Mouse (Mus musculus) hindbrain, postnatal 0 days (tissue): ENCODE measurements around the gene Msx2. TPM values are rescaled to one million over a fixed set of nuclear protein-coding genes. Genes with fewer than 3 reads are reported as not detected.

ENCODE experiments used
- ATAC-seq: fragments of 200-750 bp; cut with Nextera tagmentation; 2 replicates; pipeline ENCODE4 v1.8.0; 2017; ENCODE audit warnings: mild to moderate bottlenecking, moderate TSS enrichment, moderate library complexity
- DNase-seq: peaks from one replicate; pipeline ENCODE4 v3.0.0-alpha.2; 2015; ENCODE audit warnings: low spot score
- H3K27ac ChIP-seq: fragments of 300-500 bp; sonication (generic); 2 replicates; pipeline ENCODE4 v1.5.1; 2014; ENCODE audit warnings: mild to moderate bottlenecking
- H3K27me3 ChIP-seq: fragments of 300-500 bp; sonication (generic); 2 replicates; pipeline ENCODE4 v1.6.1; 2014; ENCODE audit warnings: low read length, mixed read lengths; ENCODE audit not compliant: insufficient read depth
- H3K36me3 ChIP-seq: fragments of 300-500 bp; sonication (generic); 2 replicates; pipeline ENCODE4 v1.6.1; 2014; ENCODE audit warnings: low read length, mixed read lengths; ENCODE audit not compliant: insufficient read depth
- H3K4me1 ChIP-seq: fragments of 300-500 bp; sonication (generic); 2 replicates; pipeline ENCODE4 v1.6.1; 2014; ENCODE audit warnings: antibody characterized with exemption, low read length, mixed read lengths; ENCODE audit not compliant: insufficient read depth
- H3K4me2 ChIP-seq: fragments of 300-500 bp; sonication (generic); 2 replicates; pipeline ENCODE4 v1.6.1; 2014; ENCODE audit warnings: low read depth, mild to moderate bottlenecking, low read length, moderate library complexity, mixed read lengths
- H3K4me3 ChIP-seq: fragments of 300-500 bp; sonication (generic); 2 replicates; pipeline ENCODE4 v1.5.1; 2014; ENCODE audit warnings: low read length
- H3K9ac ChIP-seq: fragments of 300-500 bp; sonication (generic); replicated peaks from 2 replicates; pipeline ENCODE4 v1.6.1; 2014; ENCODE audit warnings: mild to moderate bottlenecking, low read length, moderate library complexity, mixed read lengths
- H3K9me3 ChIP-seq: fragments of 300-500 bp; sonication (generic); 2 replicates; pipeline ENCODE4 v1.6.1; 2016; ENCODE audit warnings: low read length, mixed read lengths
- CTCF ChIP-seq: IDR thresholded peaks from 2 replicates; pipeline ENCODE4 v1.5.1; 2016; ENCODE audit warnings: antibody characterized with exemption, control low read depth, low read depth
- WGBS: fragments of 180-500 bp; shearing (Covaris S2); extraction: QIAGEN DNeasy Blood & Tissue Kit; methylation state at CpG from one replicate; pipeline ENCODE4 v1.1.7; 2014; 5-methylcytosine and 5-hydroxymethylcytosine counted together
- polyA plus RNA-seq: library from polyadenylated mRNA; unstranded; fragments of >200 nt; fragmentation: Nextera tagmentation; extraction: Ambion mirVana; gene quantifications from 2 replicates; pipeline ENCODE4 v1.2.1, GENCODE M21; 2015
- total RNA-seq: library from RNA; depleted of rRNA; stranded (reverse); fragments of >200 nt; gene quantifications from 2 replicates; pipeline ENCODE4 v1.2.3, GENCODE M21; 2014

Gene Msx2
- total and polyA plus RNA-seq, 2 experiments from 2014 or later: 3.1 to 5.1 TPM

GRCm38 (mm10) chr13:53443602-53444001 is 29.3 kb downstream of the Msx2 start:
- Histone ChIP-seq H3K4me3 (no peak overlapping the region), H3K27ac (no peak overlapping the region), H3K27me3 (no peaks in the 10 kb centered on the region), H3K4me2 (no peak overlapping the region), H3K9me3 (no peaks in the 10 kb centered on the region), H3K4me1 (peaks cover 3% of the 10 kb centered on the region; the same call in 1 of the 2 replicates), H3K9ac (no peak overlapping the region), H3K36me3 (no peaks in the 10 kb centered on the region)
- WGBS: 16% methylated on average over 3 of the region's 3 CpGs
- ATAC-seq: peak; percentile 84
- TF ChIP-seq CTCF: peak; percentile 63
- peak; percentile 79 for DNase-seq

GRCm38 (mm10) chr13:53442168-53442980 is 30.5 kb downstream of the Msx2 start:
- H3K4me1 ChIP-seq: peaks cover 3% of the 10 kb centered on the region; the same call in 1 of the 2 replicates
- H3K27ac ChIP-seq: no peak overlapping the region
- H3K9me3 ChIP-seq: no peaks in the 10 kb centered on the region
- peak; percentile 77 for ATAC-seq
- peak; percentile 80 for TF ChIP-seq CTCF
- no peak overlapping the region for H3K9ac ChIP-seq
- no peaks in the 10 kb centered on the region for H3K36me3 ChIP-seq
- peak overlapping the region; percentile 47 for H3K4me2 ChIP-seq
- peak; percentile 81 for DNase-seq
- 25% methylated on average over 25 of the region's 25 CpGs for WGBS
- no peak overlapping the region for H3K4me3 ChIP-seq
- no peaks in the 10 kb centered on the region for H3K27me3 ChIP-seq

GRCm38 (mm10) chr13:53441307-53442028 is 31.4 kb downstream of the Msx2 start:
- Histone ChIP-seq H3K4me3 (no peak overlapping the region), H3K36me3 (no peaks in the 10 kb centered on the region), H3K9me3 (no peaks in the 10 kb centered on the region), H3K4me1 (peaks cover 3% of the 10 kb centered on the region; the same call in 1 of the 2 replicates), H3K9ac (no peak overlapping the region), H3K27me3 (no peaks in the 10 kb centered on the region), H3K27ac (no peak overlapping the region), H3K4me2 (no peak overlapping the region)
- DNase-seq: no peak
- 65% methylated on average over 5 of the region's 5 CpGs for WGBS
- no peak for TF ChIP-seq CTCF
- no peak for ATAC-seq

GRCm38 (mm10) chr13:53439957-53440356 is 32.9 kb downstream of the Msx2 start:
- no peak overlapping the region for H3K4me3 ChIP-seq
- WGBS: 89% methylated on average over 3 of the region's 3 CpGs
- H3K4me2 ChIP-seq: no peak overlapping the region
- H3K27me3 ChIP-seq: no peaks in the 10 kb centered on the region
- DNase-seq: no peak
- H3K36me3 ChIP-seq: no peaks in the 10 kb centered on the region
- H3K9me3 ChIP-seq: no peaks in the 10 kb centered on the region
- no peak for TF ChIP-seq CTCF
- ATAC-seq: no peak
- peaks cover 3% of the 10 kb centered on the region; the same call in 1 of the 2 replicates for H3K4me1 ChIP-seq
- H3K27ac ChIP-seq: no peak overlapping the region
- no peak overlapping the region for H3K9ac ChIP-seq

GRCm38 (mm10) chr13:53426507-53426906 is 46.4 kb downstream of the Msx2 start:
- peak; percentile 93 for DNase-seq
- Histone ChIP-seq H3K9ac (no peak overlapping the region), H3K4me1 (no peaks in the 10 kb centered on the region), H3K4me2 (no peak overlapping the region), H3K27ac (no peak overlapping the region), H3K36me3 (no peaks in the 10 kb centered on the region), H3K27me3 (no peaks in the 10 kb centered on the region), H3K4me3 (no peak overlapping the region), H3K9me3 (no peaks in the 10 kb centered on the region)
- peak; percentile 61; the same call in 1 of the 2 replicates for ATAC-seq
- 27% methylated on average over 7 of the region's 7 CpGs for WGBS
- TF ChIP-seq CTCF: peak; percentile 100

GRCm38 (mm10) chr13:53421189-53421588 is 51.7 kb downstream of the Msx2 start:
- no peak overlapping the region for H3K27ac ChIP-seq
- H3K4me3 ChIP-seq: no peak overlapping the region
- ATAC-seq (no peak), DNase-seq (no peak)
- 75% methylated on average over 4 of the region's 4 CpGs for WGBS
- H3K4me2 ChIP-seq: no peak overlapping the region
- no peaks in the 10 kb centered on the region for H3K36me3 ChIP-seq
- H3K4me1 ChIP-seq: no peaks in the 10 kb centered on the region
- H3K27me3 ChIP-seq: no peaks in the 10 kb centered on the region
- no peaks in the 10 kb centered on the region for H3K9me3 ChIP-seq
- H3K9ac ChIP-seq: no peak overlapping the region
- TF ChIP-seq CTCF: no peak
